Mouse (Mus musculus): Measurements from ENCODE around the gene Mief1.
A peak's percentile ranks its signal among the peaks of the same experiment; 100 is the strongest.

Mief1 gene

GRCm38 (mm10) chr15:80263610-80264575 is 30.1 kb downstream of the Mief1 start, which contains the start of gene Rps19bp1:
Gene Rps19bp1 (minus strand): TSS chr15:80264315.
- DNase-seq (ENCODE audit: low spot score), result peak; percentile 95

GRCm38 (mm10) chr15:80266281-80266680 is 32.5 kb downstream of the Mief1 start:
- peak; percentile 91 for DNase-seq (ENCODE audit: low spot score)

- DNase-seq (ENCODE audit: low spot score), result no peak
Measured at GRCm38 (mm10) chr15:80271858-80272396, 38.1 kb downstream of the Mief1 start.

- no peak for DNase-seq (ENCODE audit: low spot score)
Measured at GRCm38 (mm10) chr15:80277107-80277506, 43.3 kb downstream of the Mief1 start.

- peak; percentile 87 for DNase-seq (ENCODE audit: low spot score)
Measured at GRCm38 (mm10) chr15:80277625-80278024, 43.8 kb downstream of the Mief1 start.

- DNase-seq (ENCODE audit: low spot score), result no peak
Measured at GRCm38 (mm10) chr15:80278121-80278759, 44.4 kb downstream of the Mief1 start.

GRCm38 (mm10) chr15:80279053-80279452 is 45.2 kb downstream of the Mief1 start:
- no peak for DNase-seq (ENCODE audit: low spot score)

- DNase-seq (ENCODE audit: low spot score), result peak; percentile 76
Measured at GRCm38 (mm10) chr15:80280646-80281045, 46.8 kb downstream of the Mief1 start.

- peak; percentile 41 for DNase-seq (ENCODE audit: low spot score)
Measured at GRCm38 (mm10) chr15:80286851-80287415, 53.1 kb downstream of the Mief1 start, which contains the start of gene Cacna1i. Gene Cacna1i (plus strand): TSS chr15:80287238.

- peak; percentile 24 for DNase-seq (ENCODE audit: low spot score)
Measured at GRCm38 (mm10) chr15:80288036-80288435, 54.2 kb downstream of the Mief1 start.

- DNase-seq (ENCODE audit: low spot score), result peak; percentile 84
Measured at GRCm38 (mm10) chr15:80289436-80289835, 55.6 kb downstream of the Mief1 start.

GRCm38 (mm10) chr15:80297146-80297545 is 63.3 kb downstream of the Mief1 start:
- no peak for DNase-seq (ENCODE audit: low spot score)
